Mouse (Mus musculus) lung, postnatal 4 days (tissue): ENCODE data around the gene Ptn.
A peak's percentile ranks its signal among the peaks of the same experiment; 100 is the strongest.

ENCODE experiments used
- DNase-seq, 2 experiments: peaks; one replicate each; pipeline ENCODE4 v3.0.0; 2021

The Ptn gene

GRCm38 (mm10) chr6:36809747-36810285 lies at the start of gene Ptn:
TSS of gene Ptn (minus strand) at chr6:36810220.
- no peak for DNase-seq

GRCm38 (mm10) chr6:36858258-36859041 lies 48.4 kb upstream of the Ptn start:
- no peak for DNase-seq

- no peak for DNase-seq
These were observed 47.7 kb upstream of the Ptn start for GRCm38 (mm10) chr6:36857627-36858257.

- DNase-seq: peak; percentile 66 to 85
These were observed 40.6 kb upstream of the Ptn start for GRCm38 (mm10) chr6:36850422-36851129.

- no peak for DNase-seq
These were observed 35.3 kb upstream of the Ptn start for GRCm38 (mm10) chr6:36845288-36845687.

- no peak for DNase-seq
These were observed 34.2 kb upstream of the Ptn start for GRCm38 (mm10) chr6:36844258-36844657.

- DNase-seq: no peak
These were observed 33.0 kb upstream of the Ptn start for GRCm38 (mm10) chr6:36843031-36843488.

GRCm38 (mm10) chr6:36842101-36842922 lies 32.3 kb upstream of the Ptn start:
- DNase-seq: no peak

- DNase-seq: no peak
These were observed 31.7 kb upstream of the Ptn start for GRCm38 (mm10) chr6:36841701-36842100.

- no peak for DNase-seq
These were observed 31.2 kb upstream of the Ptn start for GRCm38 (mm10) chr6:36841174-36841573.

- DNase-seq: no peak
These were observed 28.7 kb upstream of the Ptn start for GRCm38 (mm10) chr6:36838747-36839146.

GRCm38 (mm10) chr6:36835351-36835750 lies 25.3 kb upstream of the Ptn start:
- no peak for DNase-seq

- DNase-seq: no peak
These were observed 24.8 kb upstream of the Ptn start for GRCm38 (mm10) chr6:36834695-36835265.

- no peak for DNase-seq
These were observed 22.7 kb upstream of the Ptn start for GRCm38 (mm10) chr6:36832681-36833080.

GRCm38 (mm10) chr6:36832207-36832606 lies 22.2 kb upstream of the Ptn start:
- DNase-seq: no peak

GRCm38 (mm10) chr6:36830371-36830925 lies 20.4 kb upstream of the Ptn start:
- DNase-seq: no peak

GRCm38 (mm10) chr6:36819784-36820050 lies 9.7 kb upstream of the Ptn start:
- DNase-seq: no peak

GRCm38 (mm10) chr6:36819019-36819783 lies 9.2 kb upstream of the Ptn start:
- DNase-seq: peak; percentile 75 to 84

- DNase-seq: no peak
These were observed 8.4 kb upstream of the Ptn start for GRCm38 (mm10) chr6:36818281-36819018.

GRCm38 (mm10) chr6:36816666-36817065 lies 6.6 kb upstream of the Ptn start:
- DNase-seq: no peak

- DNase-seq: no peak
These were observed 6.0 kb upstream of the Ptn start for GRCm38 (mm10) chr6:36815992-36816391.
